Mouse (Mus musculus) kidney, postnatal 10 days (tissue): Measurements from ENCODE around the gene Flot1.
A peak's percentile ranks its signal among the peaks of the same experiment; 100 is the strongest.

Source experiments
- DNase-seq: peaks from one replicate; pipeline ENCODE4 v3.0.0; 2021; ENCODE audit warnings: mixed read lengths

Gene Flot1

DNA sequence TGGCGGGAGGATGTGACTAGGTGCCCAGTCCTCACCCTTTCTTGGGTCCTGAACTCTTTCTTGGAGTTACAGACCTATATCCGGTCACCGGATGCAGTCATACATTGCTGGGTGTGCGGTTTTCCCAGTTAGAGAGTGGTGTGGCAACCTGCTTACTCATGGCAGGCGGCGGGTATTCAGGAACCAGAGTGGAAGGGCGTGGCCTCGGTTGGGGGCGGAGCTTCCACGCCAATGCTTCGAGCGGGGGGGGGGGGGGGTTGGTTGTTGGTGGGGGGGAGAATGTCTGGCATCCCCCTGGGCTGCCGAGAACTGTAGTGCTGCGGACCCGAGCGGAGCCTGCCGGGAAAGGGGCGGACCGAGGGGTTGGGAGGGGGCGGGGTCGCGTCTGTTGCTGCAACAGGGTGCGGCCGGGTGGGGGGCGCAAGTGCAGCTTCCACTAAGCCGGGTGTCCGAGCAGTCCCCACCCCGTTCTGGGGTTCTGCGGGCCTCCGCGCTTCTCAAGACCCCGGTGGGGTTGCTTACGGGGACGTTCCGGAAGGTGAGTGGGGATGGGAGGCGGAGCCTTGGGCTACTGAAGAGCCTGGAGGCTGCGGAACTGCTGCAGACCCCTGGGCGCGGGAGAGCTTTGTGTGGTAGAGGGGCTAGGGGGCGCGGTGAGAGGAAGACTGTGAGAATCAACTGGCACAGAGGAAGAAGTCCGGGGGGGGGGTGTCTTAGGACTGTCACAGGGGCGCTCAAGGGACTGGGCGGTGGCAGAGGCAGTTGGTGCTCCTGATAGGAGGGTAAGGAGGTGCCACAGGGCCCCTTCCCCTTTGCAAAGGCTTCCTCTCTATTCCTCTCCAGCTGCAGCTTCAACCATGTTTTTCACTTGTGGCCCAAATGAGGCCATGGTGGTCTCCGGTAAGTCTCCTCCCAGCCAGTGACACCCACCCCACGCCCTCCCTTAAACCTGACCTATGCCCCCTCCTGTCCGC is at the start of gene Flot1:
Gene Flot1 (plus strand): TSS at position 267 of the 974 bp plus-strand sequence.
- peak; percentile 95 for DNase-seq

DNA sequence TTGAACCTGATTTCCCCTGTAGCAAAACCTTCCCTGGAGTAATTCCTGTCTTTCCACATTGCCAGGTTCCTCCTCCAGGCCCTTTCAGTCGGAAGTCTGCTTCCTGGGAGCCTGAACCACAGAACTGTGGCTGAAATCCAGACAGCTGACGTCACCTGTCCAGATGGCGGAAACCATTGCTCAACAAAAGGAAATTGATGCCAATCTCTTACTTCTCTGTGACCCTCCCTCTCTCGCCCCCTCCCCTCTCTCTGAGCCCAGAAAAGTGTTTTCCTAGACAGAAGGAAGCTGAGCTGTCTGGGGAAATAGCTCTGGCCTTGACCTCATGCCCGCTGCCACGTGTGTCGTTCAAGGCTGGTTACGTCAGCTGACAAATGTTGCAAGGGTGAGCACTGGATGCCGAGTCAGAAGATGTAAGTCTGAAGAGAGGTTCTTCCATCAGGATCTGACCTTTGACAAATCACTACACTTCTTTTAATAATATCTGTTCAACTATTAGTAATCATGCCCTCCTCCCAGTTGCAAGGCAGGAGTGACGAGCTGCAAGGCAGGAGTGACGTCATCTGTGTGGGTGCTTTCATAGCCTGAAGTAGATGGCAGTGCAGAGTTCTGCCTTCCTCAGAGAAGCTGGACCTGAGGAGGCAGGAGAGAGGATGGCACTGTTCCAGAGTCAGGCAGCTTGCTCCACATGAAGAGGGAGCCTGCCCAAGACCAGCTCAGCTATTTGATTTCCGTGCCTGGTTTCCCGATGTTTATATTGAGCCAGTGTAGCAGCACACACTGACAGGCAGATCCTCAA is 46.0 kb upstream of the Flot1 start:
- DNase-seq = peak; percentile 81

DNA sequence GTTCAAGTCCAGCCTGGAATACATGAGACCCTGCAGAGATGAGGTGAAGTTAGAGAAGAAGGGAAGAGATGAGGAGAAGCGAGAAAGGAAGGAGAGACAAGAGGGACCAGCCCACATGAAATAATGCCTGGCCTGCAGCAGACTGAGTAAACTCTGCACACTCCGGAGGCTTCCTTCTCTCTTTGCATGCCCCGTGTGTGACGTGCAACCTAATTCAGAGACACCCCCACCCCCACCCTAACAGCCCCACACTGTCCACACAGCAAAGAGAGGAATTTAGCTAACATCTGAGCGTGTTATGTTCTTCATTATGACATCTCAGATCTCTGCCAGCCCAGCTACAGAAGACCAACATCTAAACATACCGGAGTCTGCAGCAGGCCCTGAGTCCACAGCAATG is 44.1 kb upstream of the Flot1 start:
- no peak for DNase-seq

DNA sequence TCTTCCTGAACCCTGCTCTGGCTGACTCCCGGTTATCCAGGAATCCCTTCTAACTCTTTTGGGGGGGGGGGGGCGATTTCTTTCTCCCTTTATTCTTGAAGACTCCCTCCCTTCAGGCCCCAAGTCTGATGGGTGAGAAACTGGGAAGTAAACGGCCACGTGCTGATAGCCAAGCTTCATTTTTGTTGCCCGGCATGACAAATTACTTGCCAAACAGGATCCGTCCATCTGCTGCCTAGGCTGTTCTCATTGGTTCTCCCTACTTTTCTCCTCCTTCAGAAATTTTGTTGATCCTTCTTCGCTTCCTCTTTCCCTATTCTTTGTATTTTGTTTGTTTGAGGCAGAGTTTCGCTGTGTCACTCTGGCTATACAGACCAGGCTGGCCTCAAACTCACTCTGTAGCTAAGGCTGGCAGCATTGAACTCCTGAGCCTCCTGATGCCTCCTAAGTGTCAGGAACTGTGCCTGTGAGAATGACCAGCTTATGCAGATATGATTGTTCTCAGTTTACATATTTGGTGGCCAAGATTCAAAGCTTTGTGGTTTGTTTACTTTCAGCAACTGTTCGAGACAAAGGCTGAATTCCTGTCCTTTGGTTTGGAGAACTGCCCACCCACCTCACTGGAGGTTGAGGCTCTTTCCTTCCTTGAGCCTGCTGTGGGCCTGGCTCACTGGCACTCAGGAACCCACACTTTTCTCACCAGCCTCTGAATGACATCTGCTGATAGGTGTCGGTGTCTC is 43.4 kb upstream of the Flot1 start:
- DNase-seq = no peak

DNA sequence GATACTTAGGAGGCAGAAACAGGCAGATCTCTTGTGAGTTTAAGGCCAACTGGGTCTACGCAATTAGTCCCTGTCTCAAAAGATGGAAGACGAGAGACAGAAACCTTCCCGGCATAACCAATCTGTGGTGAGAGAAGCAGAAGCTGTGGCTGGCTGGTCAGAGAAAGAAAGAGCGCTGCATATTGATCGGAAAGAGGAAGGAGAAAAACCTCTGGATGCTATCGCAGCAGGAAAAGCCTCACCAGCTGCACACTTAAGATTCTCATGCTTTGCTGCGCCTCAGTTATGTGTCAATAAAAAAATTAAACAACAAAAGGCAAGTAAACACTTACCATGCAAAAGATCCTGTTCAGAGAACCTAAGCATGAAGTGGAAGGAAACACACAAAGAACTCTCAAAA is 42.7 kb upstream of the Flot1 start:
- no peak for DNase-seq

DNA sequence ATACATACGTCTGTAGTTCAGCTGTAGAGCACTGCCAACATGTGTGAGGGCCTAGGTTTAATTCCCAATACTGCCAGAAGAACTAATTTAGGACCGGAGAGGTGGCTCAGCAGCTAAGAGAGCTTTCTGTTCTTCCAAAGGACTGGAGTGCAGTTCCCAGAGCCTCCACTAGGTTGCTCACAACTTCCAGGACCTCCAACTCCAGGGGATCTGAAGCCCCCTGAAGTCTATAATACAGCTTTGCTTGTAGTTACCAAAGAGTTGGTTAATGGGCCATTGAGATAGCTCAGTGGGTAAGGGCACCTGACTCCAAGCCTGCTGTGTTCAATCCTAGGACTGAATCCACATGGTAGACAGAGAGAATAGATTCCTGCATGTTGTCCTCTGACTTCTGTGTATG is 40.6 kb upstream of the Flot1 start:
- DNase-seq = peak; percentile 43

DNA sequence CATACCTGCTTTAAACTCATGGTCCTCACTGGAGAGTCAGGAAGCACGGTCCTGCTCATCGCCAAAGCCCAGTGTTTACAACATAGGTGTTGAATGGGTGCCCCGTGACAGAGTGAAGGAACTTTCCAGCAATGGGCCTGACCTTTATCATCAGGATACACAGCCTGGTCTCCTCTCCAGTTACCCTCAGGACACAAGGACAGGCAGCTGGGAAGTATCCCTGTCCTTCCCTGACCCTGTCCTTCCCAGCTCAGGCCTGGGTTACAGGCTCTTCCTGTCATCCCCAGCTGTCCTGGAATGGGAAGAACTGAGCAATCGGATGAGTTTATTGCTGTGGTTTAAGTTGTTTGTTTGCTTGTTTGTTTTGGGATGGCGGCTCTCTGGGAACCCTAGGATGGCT is 40.1 kb upstream of the Flot1 start:
- peak; percentile 44 for DNase-seq

DNA sequence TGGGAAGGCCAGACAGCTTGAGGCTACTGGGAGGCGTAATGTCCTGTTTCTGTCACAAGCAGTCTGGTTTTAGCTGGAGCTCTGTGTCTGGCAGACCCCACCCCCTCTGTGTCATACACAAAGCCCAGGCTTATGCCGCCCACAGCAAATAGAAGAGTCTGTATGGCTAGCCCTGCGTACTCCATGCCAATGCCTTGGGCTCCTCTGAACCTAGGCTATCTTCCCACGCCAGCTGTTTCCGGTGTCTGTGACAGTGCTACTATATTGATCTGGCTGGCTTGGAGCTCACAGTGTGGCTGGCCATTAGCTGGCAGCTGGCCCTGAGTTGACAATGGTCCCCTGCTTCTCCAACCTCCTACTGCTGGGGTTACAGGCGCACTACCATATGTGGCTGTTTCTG is 39.1 kb upstream of the Flot1 start:
- no peak for DNase-seq

DNA sequence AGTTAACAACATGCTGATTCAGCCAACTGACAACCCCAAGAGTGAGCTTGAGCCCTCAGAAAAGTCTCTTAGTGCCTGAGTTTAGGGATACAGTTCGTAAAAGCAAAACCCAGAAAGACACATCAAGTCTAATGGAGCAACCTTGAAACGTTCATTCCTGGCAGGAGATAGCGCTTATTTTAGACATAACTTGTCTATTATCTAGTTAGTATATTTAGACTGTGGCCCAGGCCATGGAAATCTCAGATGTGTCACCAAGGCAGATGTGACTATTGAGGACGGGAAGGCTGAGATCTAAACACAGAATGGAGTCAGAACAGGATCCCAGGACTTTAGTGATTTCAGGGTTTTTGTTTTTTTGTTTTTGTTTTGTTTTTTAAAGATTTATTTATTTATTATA is 37.9 kb upstream of the Flot1 start:
- DNase-seq = no peak

DNA sequence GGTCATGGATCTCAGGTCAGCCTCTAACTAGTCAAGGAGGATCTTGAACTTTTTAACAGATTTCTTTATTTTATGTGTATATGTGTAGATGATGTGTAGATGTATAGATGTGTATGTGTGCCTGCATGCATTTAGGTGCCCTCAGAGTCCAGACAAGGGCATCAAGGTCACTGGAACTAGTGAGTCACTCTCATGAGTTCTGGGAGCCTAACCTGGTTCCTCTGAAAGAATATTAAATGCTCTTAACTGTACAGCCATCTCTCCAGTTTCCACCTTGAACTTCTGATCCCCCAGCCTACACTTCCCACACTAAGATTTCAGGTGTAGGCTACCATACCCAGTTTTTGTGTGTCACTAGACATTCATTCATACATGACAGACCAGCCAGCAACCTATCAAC is 35.5 kb upstream of the Flot1 start:
- no peak for DNase-seq

DNA sequence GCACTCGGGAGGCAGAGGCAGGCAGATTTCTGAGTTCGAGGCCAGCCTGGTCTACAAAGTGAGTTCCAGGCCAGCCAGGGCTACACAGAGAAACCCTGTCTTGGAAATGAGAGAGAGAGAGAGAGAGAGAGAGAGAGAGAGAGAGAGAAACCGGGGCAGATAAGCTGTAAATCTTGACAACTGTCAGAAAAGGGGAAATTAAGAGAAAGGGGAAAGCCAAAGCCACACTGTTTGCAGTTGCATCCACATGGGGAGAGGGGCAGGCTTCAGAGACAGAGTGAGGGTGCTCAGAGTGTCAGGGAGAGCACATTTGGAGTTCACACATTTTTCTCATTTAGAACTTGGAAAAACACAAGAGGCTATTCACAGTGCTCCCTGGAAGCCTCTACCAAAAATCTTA is 35.0 kb upstream of the Flot1 start:
- no peak for DNase-seq

DNA sequence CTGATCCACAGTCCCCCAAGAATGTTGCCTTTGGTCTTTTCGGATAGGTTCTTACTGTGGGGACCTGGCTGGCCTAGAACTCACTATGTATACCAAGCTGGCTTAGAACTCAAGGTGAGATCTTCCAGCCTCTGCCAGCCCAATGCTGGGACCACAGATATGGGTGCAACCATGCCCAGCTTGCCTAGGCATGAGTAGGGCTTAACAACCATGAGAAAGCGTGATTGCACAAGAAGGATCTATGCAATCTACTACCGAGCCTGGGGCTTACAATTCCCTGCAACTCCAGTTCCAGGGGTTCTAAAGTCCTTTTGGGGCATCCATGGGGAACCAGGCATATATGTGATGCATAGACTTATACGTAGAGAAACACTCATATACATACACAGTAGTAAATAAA is 32.1 kb upstream of the Flot1 start:
- no peak for DNase-seq

DNA sequence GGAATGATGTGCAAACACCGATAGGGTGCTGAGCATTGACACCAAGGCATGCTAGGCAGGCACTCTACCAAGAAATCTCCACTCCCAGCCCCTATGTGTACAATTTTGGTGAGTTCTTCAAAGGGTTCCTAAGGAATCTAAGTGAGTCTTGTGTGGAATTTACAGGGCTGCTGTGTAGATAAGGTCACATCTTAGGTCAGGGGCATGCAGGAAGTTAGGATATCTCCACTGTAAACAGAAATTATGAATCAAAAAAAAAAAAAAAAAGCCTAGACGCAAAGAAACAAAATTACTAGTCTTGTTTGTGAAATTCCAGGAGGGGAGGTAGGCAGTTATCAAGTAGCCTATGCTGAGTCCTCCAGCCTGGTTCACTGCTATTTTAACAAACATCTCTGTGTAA is 30.2 kb upstream of the Flot1 start:
- DNase-seq = no peak

DNA sequence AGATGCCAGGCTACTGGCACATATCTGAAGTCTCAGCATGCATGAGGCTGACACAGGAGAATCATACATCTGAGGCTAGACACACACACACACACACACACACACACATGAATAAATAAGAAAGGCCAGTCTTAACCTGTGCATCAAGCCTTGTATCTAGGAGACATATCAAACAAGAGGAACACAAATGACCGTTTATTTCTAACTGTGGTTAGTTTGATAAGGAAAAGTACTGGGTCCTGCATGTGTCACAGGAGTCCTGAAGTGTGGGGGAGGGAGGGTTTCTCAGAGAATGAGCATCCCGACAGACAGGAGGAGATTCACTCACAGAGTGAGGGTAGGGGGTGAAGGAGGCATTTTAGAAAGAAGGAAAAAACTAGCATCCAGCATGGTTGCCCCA is 27.9 kb upstream of the Flot1 start:
- no peak for DNase-seq

DNA sequence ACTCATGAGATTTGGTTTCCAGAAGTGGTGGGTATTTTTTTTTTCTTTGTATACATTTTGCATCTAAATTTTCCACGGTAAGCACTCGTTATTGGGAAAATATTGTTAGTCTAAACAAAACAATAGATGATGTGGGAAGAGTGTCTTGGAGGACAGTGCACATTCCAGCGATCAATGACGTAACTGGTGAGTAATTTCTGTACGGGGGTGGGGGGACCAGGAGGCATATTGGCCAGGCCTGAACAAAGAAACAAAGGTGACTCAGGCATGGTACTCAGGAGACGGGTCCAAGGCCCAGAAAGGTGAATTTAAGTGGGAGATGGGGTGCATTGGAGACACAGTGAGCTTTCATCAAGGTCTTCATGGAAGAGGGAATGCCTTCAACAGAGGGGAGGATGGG is 27.4 kb upstream of the Flot1 start:
- no peak for DNase-seq

DNA sequence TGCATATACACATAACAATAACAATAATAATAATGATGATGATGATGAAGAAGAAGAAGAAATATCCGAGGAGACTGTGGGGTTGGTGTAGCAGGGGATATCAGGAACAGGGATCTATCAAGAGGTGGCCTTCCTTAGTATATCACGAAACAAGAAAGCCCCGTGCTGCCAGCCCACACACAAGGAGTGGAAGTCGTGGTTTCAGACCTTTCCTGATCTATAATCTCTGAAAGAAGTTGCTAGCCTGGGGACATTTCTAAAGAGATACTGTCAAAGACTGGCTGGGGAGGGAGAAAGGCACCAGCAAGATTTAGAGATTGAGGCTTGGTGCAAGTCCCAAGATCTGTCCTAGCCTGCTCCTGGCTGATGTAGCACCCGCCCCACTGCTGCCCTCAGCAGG is 26.2 kb upstream of the Flot1 start:
- no peak for DNase-seq

DNA sequence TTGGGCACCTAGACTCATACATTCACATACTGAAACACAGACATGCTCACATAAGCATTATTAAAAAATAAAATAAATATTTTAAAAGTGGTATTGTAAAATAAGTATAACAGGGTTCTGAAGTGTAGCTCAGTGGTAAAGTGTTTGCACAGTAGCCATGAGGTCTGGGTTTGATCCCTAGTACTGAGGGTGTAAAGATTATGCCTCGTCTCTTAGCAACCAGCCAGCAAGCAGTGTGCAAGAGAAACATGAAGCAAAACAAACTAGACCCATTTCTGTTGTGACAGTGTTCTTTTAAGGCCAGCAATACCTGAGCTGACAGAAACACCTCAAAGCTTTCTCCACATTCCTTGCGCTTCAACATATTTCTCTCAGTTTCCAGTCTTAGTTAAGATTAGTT is 22.1 kb upstream of the Flot1 start:
- DNase-seq = no peak

DNA sequence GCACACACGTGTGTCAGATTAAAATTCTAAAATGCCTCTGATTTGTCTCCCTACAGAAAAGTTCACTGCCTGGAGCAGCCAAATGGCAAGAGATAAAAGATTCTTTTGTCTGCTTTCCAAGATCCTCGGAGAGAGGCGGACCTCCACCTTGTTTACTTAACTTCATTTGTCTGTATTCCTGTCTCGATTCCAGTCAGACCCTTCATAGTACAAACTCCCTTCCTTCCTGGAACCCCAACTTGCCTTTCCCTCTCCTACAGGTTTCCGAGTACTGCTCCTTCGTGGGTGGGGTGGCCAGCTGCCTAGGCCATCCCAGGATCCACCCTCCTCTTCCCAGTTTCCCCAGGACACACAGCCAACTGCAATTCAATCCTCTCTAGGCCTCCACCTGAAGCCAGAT is 20.0 kb upstream of the Flot1 start:
- no peak for DNase-seq

DNA sequence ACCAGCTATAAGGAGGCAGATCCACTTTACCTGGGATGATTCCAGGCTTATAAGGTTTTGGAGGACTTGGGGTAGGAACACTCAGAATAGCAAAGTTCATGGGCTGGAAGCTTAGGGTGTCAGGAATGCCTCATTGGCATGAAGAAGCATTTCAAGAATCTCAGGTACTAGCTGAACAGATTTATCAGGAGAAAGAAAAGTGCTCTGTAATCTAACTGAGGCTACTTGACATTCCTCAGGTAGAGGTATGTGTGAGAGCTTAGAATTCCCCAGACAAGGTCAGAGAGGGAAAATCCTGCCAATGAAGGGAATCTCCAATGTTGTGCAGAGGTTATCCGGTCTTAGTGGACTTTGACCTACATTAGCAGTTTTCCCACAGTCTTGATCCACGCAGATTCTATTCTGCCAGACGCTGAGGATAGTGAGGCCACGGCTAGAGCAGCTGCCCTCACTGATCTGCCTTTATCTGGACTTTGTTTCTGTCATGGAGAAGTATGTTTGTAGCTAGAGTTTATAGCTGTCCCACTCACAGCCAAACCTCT is 19.1 kb upstream of the Flot1 start:
- no peak for DNase-seq

DNA sequence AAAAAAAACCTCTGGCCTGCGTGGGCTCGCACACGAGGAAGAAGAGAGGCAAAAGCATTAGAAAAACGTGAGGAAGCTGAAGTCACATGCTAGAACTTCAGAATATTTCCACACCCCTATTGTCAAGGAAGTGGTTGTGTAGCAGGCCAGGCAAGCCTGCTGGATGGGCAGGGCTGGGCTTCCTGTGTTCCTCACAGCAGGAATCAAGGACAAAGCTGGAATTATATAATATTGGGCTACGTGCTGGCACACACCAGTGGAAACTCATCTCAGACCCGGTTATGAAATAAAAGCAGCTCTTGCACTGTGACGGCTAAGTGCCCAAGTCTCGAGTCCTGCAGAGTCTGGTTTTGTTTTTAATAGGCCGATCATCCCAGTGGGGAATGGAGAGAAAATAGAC is 15.0 kb upstream of the Flot1 start:
- peak; percentile 50 for DNase-seq

DNA sequence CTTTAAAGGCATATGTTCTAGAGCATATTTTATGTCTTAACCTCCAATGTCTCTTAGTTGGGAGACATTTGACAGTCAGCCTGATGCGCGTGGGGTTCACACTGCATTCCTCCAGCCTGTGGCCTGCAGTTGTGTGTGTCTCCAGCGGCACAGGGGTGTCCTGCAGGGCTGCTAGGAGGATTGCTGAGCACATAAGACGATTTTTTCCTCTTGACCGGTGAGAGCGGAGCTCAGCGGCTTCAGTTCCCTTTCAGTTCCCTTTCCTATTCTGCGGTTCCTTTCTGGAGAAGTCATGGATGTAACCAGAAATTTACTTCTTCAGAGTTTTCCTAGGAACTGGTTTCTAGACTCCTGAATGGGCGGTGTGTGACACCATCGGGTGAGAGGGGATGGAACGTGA is 13.6 kb upstream of the Flot1 start:
- DNase-seq = no peak

DNA sequence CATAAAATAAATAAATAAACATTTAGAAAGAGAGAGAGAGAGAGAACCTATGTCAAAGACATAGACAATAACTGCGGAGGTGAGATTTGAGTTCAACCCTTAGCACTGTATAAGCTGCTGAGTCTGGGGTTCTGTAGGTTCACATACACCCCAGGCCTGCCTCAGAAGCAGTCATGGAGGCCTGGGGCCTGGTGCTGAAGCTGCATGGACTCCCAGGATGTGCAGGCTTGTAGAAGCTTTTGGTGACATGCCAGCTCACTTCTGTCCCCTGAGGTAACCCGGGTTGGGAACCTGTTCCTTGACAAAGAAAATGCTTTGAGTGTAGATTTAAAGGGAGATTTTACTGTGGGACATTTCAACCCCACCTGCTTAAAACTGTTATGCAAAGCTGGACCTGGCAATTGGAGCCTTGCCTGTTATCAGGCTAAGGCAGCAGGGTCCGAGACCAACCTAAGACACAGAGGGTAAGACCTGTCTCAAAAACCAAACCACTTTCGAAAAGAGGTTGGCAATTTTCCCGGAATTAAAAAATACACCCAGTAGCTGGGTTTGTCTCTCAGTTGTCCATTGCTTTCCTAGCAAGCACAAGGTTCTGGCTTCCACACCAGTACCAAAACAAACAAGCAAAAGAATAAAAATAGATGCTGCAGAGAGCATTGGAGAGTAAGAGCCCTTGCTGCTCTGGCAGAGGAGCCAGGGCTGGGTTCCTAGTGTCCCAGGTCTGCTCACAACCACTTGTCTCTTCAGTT is 12.0 kb upstream of the Flot1 start:
- no peak for DNase-seq
